Mouse (Mus musculus) G1E (cell line): ENCODE measurements around the gene Lrrn4cl.

Source experiments
- CTCF ChIP-seq: IDR thresholded peaks from 2 replicates; pipeline ENCODE4 v1.5.1; 2012; ENCODE audit warnings: low read depth, low read length, inconsistent platforms, mixed read lengths
- GATA1 ChIP-seq: IDR thresholded peaks from 2 replicates; pipeline ENCODE4 v1.6.1; 2012; ENCODE audit warnings: borderline replicate concordance, low read length, inconsistent platforms, mixed read lengths

DNA sequence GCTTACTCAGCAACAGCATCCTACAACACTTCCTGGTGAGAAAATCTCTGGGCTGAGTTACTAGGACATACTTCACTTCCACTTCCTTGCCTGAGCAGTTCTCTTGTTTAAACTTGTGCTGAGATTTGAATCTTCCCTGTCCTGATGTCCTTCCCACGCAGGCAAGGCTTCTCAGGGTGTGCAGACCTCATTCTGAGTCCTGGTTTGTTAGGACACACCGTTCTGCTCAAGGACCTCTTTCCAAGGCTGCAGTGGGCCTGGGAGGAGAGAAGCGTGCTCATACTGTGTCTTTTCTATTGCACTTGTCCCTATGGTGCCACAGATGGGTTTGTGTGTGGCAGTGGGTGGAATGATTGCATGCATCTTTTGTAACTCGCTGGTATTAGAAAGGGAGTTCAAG, 17.6 kb upstream of the Lrrn4cl start:
- TF ChIP-seq CTCF (no peak), GATA1 (no peak)
